Mouse (Mus musculus): ENCODE results near the gene Taf9b.
"Not testable (repeated sequence)": the region's sequence is repeated elsewhere in the genome, so short reads cannot be mapped to it uniquely, and the experiment has no call there.

GRCm38 (mm10) chrX:106194361-106194760 lies 26.6 kb downstream of the Taf9b start:
- TF ChIP-seq GATA1, TAL1 (IDR thresholded peaks at IDR 0.05; ENCODE audit: low read length): not testable (repeated sequence)
